Mouse (Mus musculus): ENCODE results near the gene Icam4. TPM values are rescaled to one million over a fixed set of nuclear protein-coding genes. Genes with fewer than 3 reads are reported as not detected.

Icam4 gene
- polyA plus RNA-seq, 1 experiment: 0.08 TPM

DNA sequence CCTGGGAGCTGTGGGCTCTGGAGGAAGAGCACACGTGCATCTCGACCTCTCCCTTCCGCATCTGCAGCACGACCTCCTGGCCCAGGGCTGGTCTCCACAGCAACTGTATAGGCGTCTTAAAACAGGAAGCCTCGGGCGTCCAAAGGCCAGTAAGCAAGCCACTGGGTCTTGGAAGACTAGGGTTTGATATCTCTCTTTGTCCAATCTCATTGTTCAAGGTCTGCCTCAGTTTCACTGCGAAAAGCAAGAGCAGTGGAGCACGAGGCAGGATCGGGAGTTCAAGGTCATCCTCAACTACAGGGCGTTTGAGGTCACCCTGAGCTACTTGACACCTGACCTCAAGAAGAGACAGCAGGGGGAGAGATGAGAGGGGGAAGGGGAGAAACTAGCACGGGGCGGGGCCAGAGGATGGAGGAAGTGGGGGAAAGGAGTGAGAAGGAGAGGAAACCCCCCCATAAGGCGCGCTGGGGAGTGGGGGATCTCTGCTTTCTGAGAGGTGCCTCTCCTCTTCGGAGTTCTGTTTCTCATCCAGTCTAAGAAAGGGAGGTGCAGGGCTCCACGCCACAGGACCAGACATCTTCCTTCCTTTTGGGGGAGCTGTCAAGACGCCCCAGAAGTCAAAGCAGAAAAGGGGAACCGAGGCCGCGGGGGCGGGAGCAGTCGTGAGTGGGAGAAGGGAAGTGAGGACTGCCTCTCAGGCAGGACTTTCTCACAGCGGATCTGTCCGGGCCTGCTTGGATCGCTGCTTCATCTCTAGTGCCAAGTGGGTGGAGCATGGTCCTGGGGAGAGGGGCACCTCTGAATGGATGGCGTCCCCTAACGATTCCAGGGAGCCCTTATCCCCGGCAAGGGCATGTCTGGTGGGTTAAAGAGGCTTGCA lies 14.2 kb upstream of the Icam4 start:
- TF ChIP-seq CTCF (IDR thresholded peaks at IDR 0.05; ENCODE audit: borderline replicate concordance, extremely low read depth, insufficient read depth, insufficient read length) (no peak), POLR2A (IDR thresholded peaks at IDR 0.05; ENCODE audit: borderline replicate concordance, extremely low read depth, insufficient read depth, insufficient read length, poor library complexity, severe bottlenecking) (no peak)
- DNase-seq (ENCODE audit: low read depth): no peak

GRCm38 (mm10) chr9:21015571-21016130 lies 13.5 kb upstream of the Icam4 start, which contains the start of gene Icam1:
TSS of gene Icam1 (plus strand) at chr9:21015985.
- TF ChIP-seq POLR2A (IDR thresholded peaks at IDR 0.05; ENCODE audit: borderline replicate concordance, extremely low read depth, insufficient read depth, insufficient read length, poor library complexity, severe bottlenecking): no peak
- TF ChIP-seq CTCF (IDR thresholded peaks at IDR 0.05; ENCODE audit: borderline replicate concordance, extremely low read depth, insufficient read depth, insufficient read length): no peak
- DNase-seq (ENCODE audit: low read depth): no peak

GRCm38 (mm10) chr9:21016331-21017176 lies 12.6 kb upstream of the Icam4 start:
- TF ChIP-seq POLR2A (IDR thresholded peaks at IDR 0.05; ENCODE audit: borderline replicate concordance, extremely low read depth, insufficient read depth, insufficient read length, poor library complexity, severe bottlenecking): no peak
- no peak for TF ChIP-seq CTCF (IDR thresholded peaks at IDR 0.05; ENCODE audit: borderline replicate concordance, extremely low read depth, insufficient read depth, insufficient read length)

GRCm38 (mm10) chr9:21017177-21017575 lies 12.0 kb upstream of the Icam4 start:
- no peak for DNase-seq (ENCODE audit: low read depth)
- TF ChIP-seq CTCF (IDR thresholded peaks at IDR 0.05; ENCODE audit: borderline replicate concordance, extremely low read depth, insufficient read depth, insufficient read length) (no peak), POLR2A (IDR thresholded peaks at IDR 0.05; ENCODE audit: borderline replicate concordance, extremely low read depth, insufficient read depth, insufficient read length, poor library complexity, severe bottlenecking) (no peak)

More at GRCm38 (mm10) chr9:21016331-21017176, 12.6 kb upstream of the Icam4 start:
- DNase-seq (ENCODE audit: low read depth): no peak

- TF ChIP-seq POLR2A (IDR thresholded peaks at IDR 0.05; ENCODE audit: borderline replicate concordance, extremely low read depth, insufficient read depth, insufficient read length, poor library complexity, severe bottlenecking): no peak
- no peak for DNase-seq (ENCODE audit: low read depth)
Measured at GRCm38 (mm10) chr9:21018600-21018999, 10.6 kb upstream of the Icam4 start.

- TF ChIP-seq CTCF (IDR thresholded peaks at IDR 0.05; ENCODE audit: borderline replicate concordance, extremely low read depth, insufficient read depth, insufficient read length) (no peak), POLR2A (IDR thresholded peaks at IDR 0.05; ENCODE audit: borderline replicate concordance, extremely low read depth, insufficient read depth, insufficient read length, poor library complexity, severe bottlenecking) (no peak)
- no peak for DNase-seq (ENCODE audit: low read depth)
Measured at GRCm38 (mm10) chr9:21021363-21021762, 7.8 kb upstream of the Icam4 start.

- TF ChIP-seq POLR2A (IDR thresholded peaks at IDR 0.05; ENCODE audit: borderline replicate concordance, extremely low read depth, insufficient read depth, insufficient read length, poor library complexity, severe bottlenecking): no peak
- no peak for TF ChIP-seq CTCF (IDR thresholded peaks at IDR 0.05; ENCODE audit: borderline replicate concordance, extremely low read depth, insufficient read depth, insufficient read length)
- no peak for DNase-seq (ENCODE audit: low read depth)
Measured at GRCm38 (mm10) chr9:21022288-21022687, 6.9 kb upstream of the Icam4 start.

- no peak for DNase-seq (ENCODE audit: low read depth)
- TF ChIP-seq CTCF (IDR thresholded peaks at IDR 0.05; ENCODE audit: borderline replicate concordance, extremely low read depth, insufficient read depth, insufficient read length) (no peak), POLR2A (IDR thresholded peaks at IDR 0.05; ENCODE audit: borderline replicate concordance, extremely low read depth, insufficient read depth, insufficient read length, poor library complexity, severe bottlenecking) (no peak)
Measured at GRCm38 (mm10) chr9:21022726-21023125, 6.4 kb upstream of the Icam4 start.

- TF ChIP-seq POLR2A (IDR thresholded peaks at IDR 0.05; ENCODE audit: borderline replicate concordance, extremely low read depth, insufficient read depth, insufficient read length, poor library complexity, severe bottlenecking) (no peak), CTCF (IDR thresholded peaks at IDR 0.05; ENCODE audit: borderline replicate concordance, extremely low read depth, insufficient read depth, insufficient read length) (no peak)
- no peak for DNase-seq (ENCODE audit: low read depth)
Measured at GRCm38 (mm10) chr9:21025258-21025810, 3.8 kb upstream of the Icam4 start.

DNA sequence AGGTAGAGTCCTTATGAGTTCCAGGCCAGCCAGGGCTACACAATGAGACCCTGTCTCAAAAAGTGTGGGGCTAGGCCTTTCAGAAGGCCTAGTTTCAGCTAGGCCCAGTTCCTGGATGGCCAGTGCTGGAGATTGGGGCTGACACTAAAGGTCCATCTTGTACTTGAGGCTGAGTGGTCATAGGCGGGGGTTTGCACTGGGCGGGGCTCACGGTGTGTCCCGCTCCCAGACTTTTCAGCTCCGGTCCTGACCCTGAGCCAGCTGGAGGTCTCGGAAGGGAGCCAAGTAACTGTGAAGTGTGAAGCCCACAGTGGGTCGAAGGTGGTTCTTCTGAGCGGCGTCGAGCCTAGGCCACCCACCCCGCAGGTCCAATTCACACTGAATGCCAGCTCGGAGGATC lies 2.3 kb upstream of the Icam4 start:
- no peak for DNase-seq (ENCODE audit: low read depth)
- TF ChIP-seq CTCF (IDR thresholded peaks at IDR 0.05; ENCODE audit: borderline replicate concordance, extremely low read depth, insufficient read depth, insufficient read length) (no peak), POLR2A (IDR thresholded peaks at IDR 0.05; ENCODE audit: borderline replicate concordance, extremely low read depth, insufficient read depth, insufficient read length, poor library complexity, severe bottlenecking) (no peak)

GRCm38 (mm10) chr9:21027774-21028290 lies 1.3 kb upstream of the Icam4 start:
- no peak for TF ChIP-seq CTCF (IDR thresholded peaks at IDR 0.05; ENCODE audit: borderline replicate concordance, extremely low read depth, insufficient read depth, insufficient read length)
- no peak for TF ChIP-seq POLR2A (IDR thresholded peaks at IDR 0.05; ENCODE audit: borderline replicate concordance, extremely low read depth, insufficient read depth, insufficient read length, poor library complexity, severe bottlenecking)
- DNase-seq (ENCODE audit: low read depth): no peak
